Mouse (Mus musculus) adrenal gland, adult 2 months (tissue): ENCODE data around the gene Ttll9. TPM values are rescaled to one million over a fixed set of nuclear protein-coding genes. Genes with fewer than 3 reads are reported as not detected.
A peak's percentile ranks its signal among the peaks of the same experiment; 100 is the strongest.

Experiments used
- DNase-seq: peaks from one replicate; pipeline ENCODE4 v3.0.0; 2021
- polyA plus RNA-seq: library from polyadenylated mRNA; depleted of rRNA; stranded (reverse); fragments of >200 nt; gene quantifications from 2 replicates; pipeline ENCODE4 v1.2.3, GENCODE M21; 2012
- total RNA-seq, 2 experiments: library from RNA; stranded (reverse); gene quantifications; 2 replicates each; pipeline ENCODE4 v1.2.3; 2021

Gene Ttll9
- total and polyA plus RNA-seq, 3 experiments: 0.33 to 0.90 (median 0.40) TPM

DNA sequence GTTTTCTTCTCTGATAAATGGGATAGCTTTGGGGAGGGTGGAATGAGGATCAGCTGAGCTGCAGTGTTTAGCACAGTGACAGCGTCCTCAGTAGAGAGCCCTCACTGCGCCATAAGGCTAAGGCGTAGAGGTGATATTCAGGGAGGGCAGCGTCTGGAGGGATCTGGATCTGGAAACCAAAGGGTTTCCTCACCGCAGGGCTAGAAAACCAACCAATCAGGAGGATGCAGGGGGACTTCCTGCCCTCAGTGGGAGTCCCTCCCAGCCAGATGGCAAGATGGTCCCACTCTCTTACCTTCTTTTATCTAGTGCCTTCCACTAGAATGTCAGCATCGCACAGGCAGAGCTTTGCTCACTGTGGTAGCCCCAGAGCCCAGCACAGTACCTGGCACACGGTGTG is 20.5 kb upstream of the Ttll9 start:
- no peak for DNase-seq

DNA sequence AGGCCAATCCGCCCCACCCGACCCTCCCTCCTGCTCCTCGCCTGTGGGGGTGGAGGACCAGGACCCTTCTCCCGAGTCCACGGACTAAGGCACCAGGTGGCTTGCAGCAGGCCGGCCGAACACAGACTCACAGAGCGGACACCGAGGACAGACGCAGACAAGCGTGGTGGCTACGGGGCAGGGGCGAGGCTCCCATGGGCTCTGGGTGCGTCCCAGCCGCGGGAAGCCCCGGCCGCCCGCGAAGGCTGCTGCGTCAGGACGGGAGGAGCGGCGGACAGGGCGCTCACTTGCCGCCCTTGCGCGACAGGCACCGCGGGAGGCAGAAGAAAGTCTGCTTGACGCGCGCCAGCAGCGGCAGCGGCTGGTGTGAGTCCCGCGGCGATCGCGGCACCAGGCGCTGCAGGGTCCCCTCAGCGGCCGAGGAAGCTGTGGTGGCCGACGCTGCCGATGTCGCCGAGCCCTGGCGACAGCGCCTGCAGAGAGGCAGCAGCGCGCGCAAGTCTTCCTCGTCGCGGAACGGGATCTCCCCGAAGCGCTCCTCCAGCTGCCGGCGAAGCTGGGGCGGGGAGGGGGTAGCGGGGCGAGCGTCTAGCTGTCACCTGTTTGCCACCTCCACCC is 19.3 kb upstream of the Ttll9 start:
- DNase-seq: peak; percentile 50

DNA sequence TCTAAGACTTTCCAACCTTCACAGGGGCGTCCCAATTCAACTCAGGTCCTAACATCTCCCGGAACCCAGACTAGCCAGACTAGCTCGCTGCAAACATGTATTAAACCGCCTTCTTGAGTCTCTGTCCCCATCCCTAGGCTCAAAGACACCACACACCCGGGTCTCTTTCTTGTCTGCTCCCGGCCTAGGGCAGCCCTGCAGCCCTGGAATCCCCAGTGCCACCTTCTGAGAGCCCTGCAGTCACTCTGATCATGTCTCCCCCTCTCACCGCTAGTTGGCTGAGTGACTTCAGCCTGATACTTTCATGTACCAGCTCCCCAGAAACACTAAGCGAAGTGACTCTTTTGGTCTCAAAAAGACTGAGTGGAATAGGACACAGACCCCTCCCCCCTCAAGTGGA is 18.7 kb upstream of the Ttll9 start:
- DNase-seq: no peak

DNA sequence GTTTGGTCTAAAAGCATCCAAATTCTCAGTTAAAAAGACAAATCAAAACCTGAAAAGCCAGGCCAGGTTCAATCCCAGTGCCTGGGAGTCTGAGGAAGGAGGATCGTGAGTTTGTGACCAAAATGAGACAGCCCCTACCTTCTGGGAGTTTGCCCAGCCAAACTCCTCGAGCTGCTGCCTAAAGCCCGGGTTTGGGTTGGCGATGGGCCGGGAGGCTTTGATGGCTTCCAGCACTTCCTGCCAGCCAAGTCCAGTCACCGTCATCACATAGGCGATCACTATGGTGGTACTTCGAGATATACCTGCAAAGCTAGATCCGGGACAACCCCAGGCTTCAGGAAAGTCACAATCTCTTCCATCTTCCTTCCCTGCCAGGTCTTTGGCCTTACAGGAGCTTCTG is 18.3 kb upstream of the Ttll9 start:
- DNase-seq: no peak

DNA sequence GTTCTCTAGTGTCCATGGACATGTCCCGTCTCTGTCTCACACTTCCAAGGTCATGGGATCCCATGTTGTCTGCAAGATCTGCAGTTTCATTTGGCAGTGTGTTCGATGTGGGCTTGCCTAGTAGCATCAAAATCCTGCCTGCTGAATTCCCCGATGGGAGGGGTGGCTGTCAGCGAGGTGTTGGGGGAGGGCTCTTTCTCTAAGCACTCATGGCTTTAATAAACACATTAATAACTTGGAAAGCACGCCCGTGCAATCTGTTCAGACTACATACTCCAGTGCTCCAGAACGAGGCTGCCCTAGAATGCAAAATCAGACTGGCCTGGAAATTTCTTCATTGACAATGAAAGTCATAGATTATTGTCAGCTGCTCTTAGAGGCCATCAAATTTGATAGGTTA is 15.2 kb upstream of the Ttll9 start:
- DNase-seq: no peak

DNA sequence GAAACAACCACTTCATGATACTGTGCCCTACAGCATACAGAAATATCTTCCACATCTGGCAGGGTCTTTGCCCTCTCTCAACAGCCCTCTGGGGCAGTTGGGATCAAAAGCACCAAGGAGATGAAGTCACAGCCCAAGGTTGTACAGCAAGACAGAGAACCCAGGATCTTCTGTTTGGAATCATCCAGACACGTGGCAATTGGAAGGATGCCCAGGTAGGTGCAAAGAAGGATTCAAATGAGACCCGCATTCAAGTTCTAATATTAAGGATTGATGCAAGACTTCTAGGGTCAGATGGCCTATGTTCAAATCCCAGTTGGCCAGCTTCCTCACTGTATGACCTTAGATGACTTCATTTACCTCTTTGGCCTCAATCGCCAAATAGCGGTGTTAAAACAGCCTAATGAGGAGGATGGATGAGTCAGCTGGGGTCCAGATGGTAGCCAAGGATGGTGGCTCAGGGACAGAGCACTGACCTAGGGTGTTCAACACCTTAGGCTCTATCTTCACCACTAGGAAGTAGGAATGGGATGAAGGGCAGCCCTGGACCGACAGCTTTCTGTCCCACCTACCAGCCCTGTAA is 13.8 kb upstream of the Ttll9 start:
- DNase-seq: no peak

DNA sequence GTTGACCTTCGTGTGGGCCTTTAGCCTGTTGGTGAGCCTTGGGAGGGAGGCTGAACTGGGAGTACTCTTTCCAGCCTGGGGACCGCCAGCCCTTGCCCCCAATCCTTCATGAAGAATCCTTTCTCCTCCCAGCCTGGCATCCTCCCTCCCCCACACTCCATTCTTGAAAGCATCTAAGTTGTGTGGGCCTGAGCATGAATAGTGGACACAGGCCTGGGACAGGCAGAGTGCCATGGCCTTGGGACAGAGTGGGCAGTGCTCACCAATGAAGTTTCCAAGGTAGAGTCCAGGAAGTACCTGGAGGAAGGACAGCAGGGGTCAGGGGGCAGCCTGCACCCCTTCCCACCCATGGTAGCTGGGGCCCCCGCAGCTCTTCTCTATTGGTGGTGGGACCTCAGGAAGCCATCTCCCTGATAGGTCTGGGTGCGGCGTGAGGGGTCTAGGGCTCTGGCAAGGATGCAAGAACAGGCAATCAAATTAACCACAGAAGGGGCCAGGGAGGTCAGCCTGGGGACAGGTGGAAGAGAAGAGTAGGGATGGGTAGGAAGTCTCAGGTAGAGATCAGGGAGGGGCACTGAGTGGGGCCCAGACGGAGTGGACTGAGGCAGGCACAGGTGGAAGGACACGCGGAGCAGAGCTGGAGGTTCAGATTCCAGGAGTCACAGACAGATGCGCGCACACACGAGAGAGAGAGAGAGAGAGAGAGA is 11.8 kb upstream of the Ttll9 start:
- DNase-seq: no peak

DNA sequence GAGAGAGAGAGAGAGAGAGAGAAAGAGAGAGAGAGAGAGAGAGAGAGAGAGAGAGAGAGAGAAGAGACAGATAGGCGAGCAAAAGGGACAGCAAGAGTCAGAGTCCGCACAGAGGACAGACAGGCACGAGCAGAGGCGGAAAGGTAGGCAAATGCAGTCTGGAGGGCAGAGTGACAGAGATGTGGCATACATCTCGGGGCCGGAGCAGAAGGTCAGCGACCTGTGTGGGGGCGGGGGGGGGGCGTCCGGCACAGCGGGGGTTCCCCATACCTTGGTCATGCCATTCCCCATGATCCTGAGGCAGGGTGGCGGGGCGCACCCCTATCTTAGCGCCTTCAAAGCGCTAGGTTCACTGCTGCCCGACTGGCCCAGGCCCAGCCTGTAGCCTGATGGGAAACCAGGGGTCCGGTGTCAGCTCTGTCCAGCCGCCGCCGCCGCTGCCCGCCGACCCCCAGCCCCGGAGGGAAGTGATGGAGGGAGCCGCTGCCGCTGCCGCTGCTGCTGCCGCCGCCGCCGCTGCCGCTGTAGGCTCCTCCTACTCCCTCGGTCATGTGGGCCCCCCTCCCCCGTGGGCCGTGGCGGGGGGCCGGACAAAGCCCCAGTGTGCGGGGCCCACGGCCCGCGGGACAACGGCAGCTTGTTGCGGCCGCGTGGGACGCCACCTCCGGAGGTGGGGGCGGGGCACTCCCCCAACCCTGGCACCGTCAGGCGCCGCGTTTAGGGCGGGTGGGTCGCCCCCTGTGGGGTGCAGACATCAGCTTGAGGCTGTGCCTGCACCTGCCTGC is 11.0 kb upstream of the Ttll9 start, which contains the start of gene Dusp15:
Dusp15 (minus strand) TSS at position 634 of the 785 bp plus-strand sequence.
- DNase-seq: peak; percentile 56

DNA sequence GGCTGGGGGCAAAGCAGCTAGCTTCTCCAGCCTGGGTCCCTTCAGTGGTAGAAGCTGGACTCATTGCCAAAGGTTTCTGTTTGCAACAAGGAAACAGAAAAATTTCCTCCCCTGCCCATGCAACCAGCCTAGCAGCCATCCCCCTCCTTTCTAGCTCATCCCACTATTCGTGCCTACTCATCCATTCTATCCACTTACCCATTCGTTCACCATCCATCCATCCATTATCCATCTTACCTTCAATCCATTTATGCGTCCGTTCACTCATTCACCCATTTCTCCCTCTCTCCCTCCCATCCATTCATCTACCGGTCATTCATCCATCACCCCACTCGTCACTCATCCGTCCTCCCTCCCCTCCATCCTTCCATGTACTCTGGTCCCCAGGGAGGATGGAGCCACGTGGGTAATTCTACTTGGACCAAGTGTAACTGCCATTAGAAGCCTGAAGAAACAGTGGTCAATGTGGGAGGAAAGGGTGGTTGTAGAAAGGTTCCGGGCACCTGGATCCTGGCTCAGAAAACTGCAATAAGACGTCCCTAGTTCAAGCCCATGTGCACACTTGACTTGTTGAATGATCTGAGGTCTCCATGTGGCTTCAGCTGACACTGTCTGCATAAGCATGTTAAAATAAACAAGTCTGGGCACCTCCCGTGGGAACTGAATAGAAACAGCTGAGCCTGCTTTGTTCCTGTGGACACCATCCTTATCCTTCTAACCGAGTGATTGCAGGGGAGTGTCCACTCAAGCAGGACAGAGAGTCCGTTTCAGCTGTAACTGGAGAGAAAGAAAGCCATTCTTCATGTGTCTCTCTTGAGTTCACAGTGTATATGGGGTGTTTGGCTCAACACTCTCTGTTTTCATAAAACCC is 10.2 kb upstream of the Ttll9 start:
- DNase-seq: no peak

DNA sequence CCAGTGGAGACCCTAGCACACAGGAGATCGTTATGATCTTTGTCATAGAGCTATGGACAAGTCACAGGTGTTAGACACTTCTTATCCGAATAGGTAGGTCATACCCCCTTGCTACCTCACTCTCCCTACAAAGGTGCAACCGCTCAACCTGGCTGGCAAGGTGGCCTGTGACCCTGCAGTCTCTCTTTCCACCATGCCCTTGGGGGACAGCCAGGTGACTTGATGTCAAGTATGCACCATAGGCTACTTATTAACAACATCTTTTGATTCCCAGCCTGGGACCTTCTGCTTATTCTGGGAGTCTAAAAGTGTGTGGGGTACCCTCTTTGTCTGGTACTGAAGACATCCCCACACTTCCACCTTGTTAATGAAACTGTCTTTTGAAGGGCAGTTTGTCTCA is 4.2 kb upstream of the Ttll9 start:
- no peak for DNase-seq

DNA sequence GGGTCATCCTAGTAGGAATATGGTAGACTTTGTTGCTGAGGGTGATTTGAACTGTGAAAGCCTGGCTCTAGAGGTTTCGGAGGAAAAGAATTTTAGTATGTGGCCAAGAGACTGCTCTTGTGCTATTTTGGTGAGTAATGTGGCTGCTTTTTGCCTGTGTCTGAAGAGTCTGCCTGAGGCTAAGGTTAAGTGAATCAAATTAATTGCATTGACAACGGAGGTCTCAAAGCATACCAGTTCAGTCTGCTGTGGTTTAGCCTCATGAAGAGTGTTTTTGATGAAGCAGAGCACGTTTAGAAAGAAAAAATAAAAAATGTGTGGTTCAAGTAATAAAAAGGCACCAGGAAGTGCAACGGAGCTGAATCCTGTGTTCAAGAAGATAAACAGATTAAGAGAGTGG is 3.3 kb downstream of the Ttll9 start:
- DNase-seq: no peak

DNA sequence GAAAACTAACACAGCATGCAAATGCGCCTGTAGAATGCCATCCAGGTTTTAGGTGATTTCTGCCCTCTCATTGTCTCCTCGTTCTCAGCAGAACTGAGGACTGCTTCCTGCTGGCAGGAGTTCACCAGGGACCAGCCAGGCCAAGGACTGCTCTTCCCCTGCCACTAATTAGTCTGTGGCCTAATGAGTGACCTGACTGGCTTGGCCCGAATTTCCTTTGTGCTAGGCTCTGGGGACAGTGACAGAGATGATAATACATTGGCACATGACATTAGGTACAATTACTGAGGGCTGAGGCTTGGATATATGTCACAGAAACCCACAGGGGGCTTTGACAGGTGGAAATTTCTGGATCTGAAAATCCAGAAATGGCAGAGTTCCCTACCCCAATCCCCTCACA is 14.7 kb downstream of the Ttll9 start:
- no peak for DNase-seq

DNA sequence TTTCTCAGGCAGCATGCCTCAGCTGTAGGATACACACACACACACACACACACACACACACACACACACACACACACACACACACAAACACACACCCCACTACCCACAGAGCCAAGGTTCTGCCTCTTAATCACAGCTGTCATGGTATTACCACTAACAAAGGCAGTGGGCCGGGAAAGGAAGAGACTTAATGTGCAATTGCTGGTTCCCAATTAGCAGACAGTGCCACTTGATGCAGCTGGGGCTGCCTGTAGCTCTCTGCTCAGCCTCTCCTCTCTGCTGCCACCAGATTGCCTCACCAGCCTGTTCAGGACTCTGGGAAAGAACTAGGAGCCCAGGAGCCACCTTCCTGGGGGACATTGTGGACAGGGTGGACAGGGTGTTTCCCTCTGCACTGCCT is 23.3 kb downstream of the Ttll9 start:
- DNase-seq: no peak

DNA sequence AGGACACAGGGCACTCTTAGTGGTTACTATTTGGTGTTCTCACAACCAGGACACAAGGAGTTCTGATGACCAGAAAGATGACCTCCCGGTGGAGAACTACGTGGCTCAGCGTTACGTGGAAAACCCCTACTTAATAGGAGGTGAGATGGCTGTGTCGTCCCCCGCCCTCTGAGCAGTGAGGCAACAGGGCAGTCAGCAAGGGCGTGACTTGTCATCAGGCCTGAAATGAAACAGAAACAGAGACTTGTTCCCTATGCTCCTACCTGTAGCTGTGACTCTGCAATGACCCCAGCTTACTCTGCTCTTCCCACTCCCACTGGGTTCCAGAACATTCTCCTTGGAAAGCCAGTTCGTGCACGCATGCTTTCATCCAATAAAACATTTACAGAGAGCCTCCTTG is 29.2 kb downstream of the Ttll9 start:
- DNase-seq: no peak

DNA sequence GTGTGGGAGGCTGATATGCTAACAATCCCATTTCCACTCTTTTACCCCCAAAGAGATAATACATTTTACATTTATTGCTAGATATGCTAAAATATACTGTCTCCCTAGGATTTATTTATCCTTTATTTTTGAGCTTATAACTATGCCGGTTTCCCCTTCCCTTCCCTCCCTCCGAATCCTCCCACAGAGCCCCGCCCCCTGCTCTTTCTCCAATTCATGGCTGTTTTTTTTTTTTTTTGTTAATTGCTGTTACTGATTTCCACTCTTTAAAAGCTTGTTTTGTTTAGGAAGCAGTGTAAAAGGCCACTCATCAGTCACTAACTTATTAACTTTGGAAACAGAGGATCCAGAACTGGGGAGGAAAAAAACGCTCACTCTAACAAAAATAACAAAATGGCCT is 34.8 kb downstream of the Ttll9 start:
- no peak for DNase-seq

DNA sequence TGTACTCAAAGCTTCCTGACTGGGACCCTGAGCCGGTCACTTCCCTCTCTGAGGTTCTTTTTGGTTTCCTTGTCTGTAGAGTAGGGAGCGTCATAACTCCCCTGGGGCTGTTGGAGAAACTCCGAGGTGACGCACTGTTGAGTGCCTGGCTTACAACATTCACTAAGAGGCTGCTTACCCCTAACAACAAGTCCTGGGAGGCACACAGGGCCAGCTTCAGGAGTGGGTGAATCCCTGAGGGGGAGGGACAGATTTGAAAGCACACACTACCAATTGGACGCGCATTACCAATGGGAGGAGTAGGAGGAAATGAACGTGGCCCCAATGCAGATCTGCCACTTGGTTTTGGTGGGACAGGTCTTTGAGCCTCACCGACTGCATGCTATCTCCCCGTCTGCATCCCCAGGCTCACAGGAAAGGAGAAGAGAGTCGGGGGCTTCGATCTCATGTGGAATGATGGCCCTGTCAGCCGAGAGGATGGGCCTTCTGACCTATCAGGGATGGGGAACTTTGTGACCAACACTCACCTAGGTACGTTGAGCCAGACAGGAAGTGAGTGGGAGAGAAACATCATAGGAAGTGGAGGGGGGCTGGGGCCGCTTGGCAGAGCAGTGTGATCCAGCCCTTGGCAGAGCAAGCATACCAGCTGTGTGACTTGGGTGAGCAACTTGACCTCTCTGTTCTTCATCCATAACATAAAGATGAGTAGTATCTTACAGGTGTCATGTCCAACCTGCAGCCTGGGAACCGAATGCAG is 40.4 kb downstream of the Ttll9 start:
- no peak for DNase-seq

DNA sequence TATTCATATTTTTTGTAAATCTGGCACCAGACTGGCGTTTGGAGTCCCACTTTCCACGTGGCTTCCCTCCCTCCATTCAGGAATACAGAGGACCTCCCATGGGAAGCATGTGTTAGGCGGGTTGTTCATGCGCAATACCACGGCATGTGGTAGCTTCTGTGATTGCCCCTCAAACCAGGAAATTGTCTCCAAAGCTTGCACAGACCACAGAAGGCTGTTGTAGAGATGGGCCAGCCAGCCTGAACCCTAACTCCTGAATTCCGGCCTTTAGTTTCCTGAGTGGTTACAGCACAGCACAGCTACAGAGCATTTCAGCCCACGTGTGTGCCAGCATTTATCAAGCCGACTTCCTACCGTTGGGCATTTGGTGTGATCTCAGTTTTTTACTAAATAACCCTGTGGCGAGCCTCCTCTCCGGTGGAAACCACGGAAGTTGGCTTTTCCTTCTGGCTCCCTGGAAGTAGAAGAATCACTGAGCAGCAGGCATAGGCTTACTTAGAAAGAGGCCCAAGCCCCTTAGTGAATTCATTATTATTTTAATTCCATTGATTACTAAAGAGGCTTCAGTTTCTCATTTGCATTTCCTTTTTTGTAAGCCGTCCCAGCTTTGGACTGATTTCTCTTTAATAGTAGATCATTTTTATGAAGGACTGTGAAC is 41.5 kb downstream of the Ttll9 start:
- no peak for DNase-seq

DNA sequence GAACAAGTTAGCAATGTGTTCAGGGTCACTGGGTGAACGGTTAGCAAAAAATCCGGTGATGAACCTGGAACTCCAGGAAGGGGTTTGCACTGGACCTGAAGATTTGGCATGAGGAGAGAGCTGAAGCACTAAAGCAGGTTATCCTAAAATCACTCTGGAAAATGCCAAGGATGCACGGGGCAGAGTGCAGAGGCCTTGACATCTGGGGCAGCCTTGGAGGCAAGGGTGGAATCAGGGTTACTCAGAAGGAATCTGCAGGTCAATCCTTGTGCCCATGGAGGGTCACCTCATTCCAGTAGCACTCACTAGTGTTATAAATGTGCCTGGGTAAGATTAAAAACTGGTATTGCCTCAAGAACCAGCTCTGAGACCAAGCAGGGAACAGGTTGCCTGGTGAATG is 43.7 kb downstream of the Ttll9 start:
- DNase-seq: peak; percentile 83

DNA sequence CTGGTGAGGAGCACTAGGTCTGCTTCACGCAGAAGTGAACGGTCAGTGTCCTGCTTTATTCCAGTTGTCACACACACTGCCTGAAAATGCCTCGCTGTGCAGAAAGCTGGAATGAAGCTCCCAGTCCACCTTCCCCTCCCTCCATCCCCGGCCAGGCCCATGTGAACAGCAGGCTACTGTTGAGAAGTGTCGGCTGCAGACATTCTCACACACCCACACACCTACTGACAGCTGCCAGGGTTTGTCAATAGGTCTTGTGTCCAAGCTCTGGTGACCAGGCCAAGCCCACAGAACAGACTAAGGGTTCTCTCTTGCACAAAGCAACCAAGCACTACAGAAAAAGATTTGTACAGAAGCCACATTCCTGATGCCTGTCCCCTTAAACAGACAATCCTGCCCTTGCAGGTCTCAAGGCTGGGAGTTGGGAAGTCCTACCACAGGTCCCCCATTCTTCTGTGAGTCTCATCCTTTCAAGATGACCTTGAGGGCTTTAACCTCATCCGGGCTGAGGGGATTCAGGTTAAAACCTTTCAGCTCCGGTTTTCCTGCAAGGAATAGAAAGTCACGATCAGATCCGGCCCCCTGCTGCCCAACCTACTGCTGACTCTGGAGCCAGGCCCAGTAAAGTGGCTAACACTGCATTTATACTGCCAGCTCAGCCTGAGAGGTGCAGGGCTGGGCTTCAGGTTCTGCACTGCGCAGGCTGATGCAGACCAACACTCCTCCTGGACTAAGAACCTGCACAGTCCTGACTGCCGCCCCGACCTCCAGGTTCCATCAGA is 47.1 kb downstream of the Ttll9 start:
- no peak for DNase-seq
